Mouse (Mus musculus) kidney, postnatal 4 days (tissue): Measurements from ENCODE around the gene Gpx1.
A peak's percentile ranks its signal among the peaks of the same experiment; 100 is the strongest.

Experiments used
- DNase-seq, 2 experiments: peaks; one replicate each; pipeline ENCODE4 v3.0.0; 2021; ENCODE audit warnings: mixed read lengths in 2 of 2

Gpx1 gene

GRCm38 (mm10) chr9:108340258-108341138, 1.8 kb downstream of the Gpx1 start:
- DNase-seq, result no peak

- DNase-seq, result no peak
These were observed 2.4 kb downstream of the Gpx1 start for GRCm38 (mm10) chr9:108341139-108341475.

- DNase-seq, result no peak
These were observed 3.1 kb downstream of the Gpx1 start for GRCm38 (mm10) chr9:108341801-108342200.

GRCm38 (mm10) chr9:108342301-108342831, 3.7 kb downstream of the Gpx1 start:
- no peak for DNase-seq

GRCm38 (mm10) chr9:108343331-108343730, 4.6 kb downstream of the Gpx1 start:
- no peak for DNase-seq

GRCm38 (mm10) chr9:108343835-108344234, 5.1 kb downstream of the Gpx1 start:
- DNase-seq, result no peak

GRCm38 (mm10) chr9:108344471-108344870, 5.8 kb downstream of the Gpx1 start:
- DNase-seq, result no peak

- DNase-seq, result no peak
These were observed 8.3 kb downstream of the Gpx1 start for GRCm38 (mm10) chr9:108347024-108347423.

GRCm38 (mm10) chr9:108347540-108348289, 9.0 kb downstream of the Gpx1 start, which contains the start of gene Usp4:
Gene Usp4, plus strand, starts transcription at chr9:108347853.
- DNase-seq, result peak; percentile 92 to 96

GRCm38 (mm10) chr9:108348290-108348680, 9.6 kb downstream of the Gpx1 start:
- no peak for DNase-seq

GRCm38 (mm10) chr9:108349727-108350126, 11.0 kb downstream of the Gpx1 start:
- no peak for DNase-seq

GRCm38 (mm10) chr9:108378234-108378633, 39.5 kb downstream of the Gpx1 start:
- DNase-seq, result no peak

GRCm38 (mm10) chr9:108378736-108379135, 40.0 kb downstream of the Gpx1 start:
- DNase-seq, result no peak

GRCm38 (mm10) chr9:108379294-108379693, 40.6 kb downstream of the Gpx1 start:
- DNase-seq, result no peak

- DNase-seq, result no peak
These were observed 42.7 kb downstream of the Gpx1 start for GRCm38 (mm10) chr9:108381382-108381781.

GRCm38 (mm10) chr9:108385006-108385405, 46.3 kb downstream of the Gpx1 start:
- DNase-seq, result peak; percentile 16 to 39

GRCm38 (mm10) chr9:108386816-108387215, 48.1 kb downstream of the Gpx1 start:
- no peak for DNase-seq

GRCm38 (mm10) chr9:108388601-108389000, 49.9 kb downstream of the Gpx1 start:
- no peak for DNase-seq

- peak; percentile 11 to 22 for DNase-seq
These were observed 50.5 kb downstream of the Gpx1 start for GRCm38 (mm10) chr9:108389220-108389619.
